In the genomic region with DNA sequence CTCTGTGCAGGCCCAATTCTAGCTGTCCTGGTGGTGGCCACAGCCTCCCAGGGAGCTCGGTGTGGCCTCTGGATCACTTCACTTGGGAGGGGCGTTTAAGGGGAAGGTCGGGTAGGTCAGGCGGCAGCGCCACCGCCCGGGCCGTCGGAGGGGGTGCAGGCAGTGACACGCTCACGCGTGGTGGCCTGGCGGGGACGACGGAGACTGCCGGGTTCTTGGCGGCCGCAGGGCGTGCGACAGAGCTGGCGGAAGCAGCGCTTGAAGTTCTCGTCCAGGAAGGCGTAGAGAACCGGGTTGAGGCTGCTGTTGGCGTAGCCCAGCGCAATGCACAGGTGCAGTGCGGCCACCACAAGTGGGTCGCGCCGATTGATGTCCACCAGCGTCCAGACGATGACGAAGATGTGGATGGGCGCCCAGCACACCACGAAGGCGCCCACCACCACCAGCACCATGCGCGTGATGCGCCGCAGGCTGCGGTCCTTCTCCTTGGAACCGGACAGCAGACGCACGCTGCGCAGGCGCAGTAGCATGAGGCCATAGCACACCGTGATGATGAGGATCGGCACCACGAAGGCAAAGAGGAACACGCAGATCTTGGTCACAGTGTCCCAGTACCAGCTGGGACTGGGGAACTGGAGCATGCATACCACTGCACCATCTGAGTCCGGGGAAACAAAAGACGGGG, we compare ENCODE assay signal across 9 mouse cellular contexts. TPM values are rescaled to one million over a fixed set of nuclear protein-coding genes. Genes with fewer than 3 reads are reported as not detected.
DNase-seq lines count a peak whose midpoint lies in the region; ATAC-seq and TF ChIP-seq lines count a peak whose summit lies in the region.
"Had no signal": no experiment of that assay in that cellular context is flagged by ENCODE, and none has a peak within 500 bp of the region (broad histone marks: within the 10 kb centered on the region; RNA-seq: fewer than 3 reads in every experiment).

No protein-coding gene starts in this region.

- H3K4me1 ChIP-seq in intestine, postnatal 0 days (replicated peaks; ENCODE audit: control insufficient read depth, insufficient read depth, low read length) = no peaks in the 10 kb centered on the region
- peaks cover 16% of the 10 kb centered on the region for H3K4me1 ChIP-seq in midbrain, embryonic 13.5 days (replicated peaks)

- H3K4me3 ChIP-seq in intestine, postnatal 0 days (ENCODE audit: low read depth, low read length) = peak overlapping the region; percentile 13; the same call in 1 of the 2 replicates
- H3K4me3 ChIP-seq in midbrain, embryonic 13.5 days (replicated peaks) = peak overlapping the region; percentile 33
- H3K4me3 ChIP-seq: erythroblast, embryonic 14.5 days had no signal

- no peaks in the 10 kb centered on the region for H3K36me3 ChIP-seq in intestine, postnatal 0 days (ENCODE audit: control insufficient read depth, insufficient read depth)
- H3K36me3 ChIP-seq in midbrain, embryonic 13.5 days = no peaks in the 10 kb centered on the region

- H3K9ac ChIP-seq in intestine, postnatal 0 days (ENCODE audit: low read depth, low read length) = no peak overlapping the region
- 0 out of 2 replicates have a peak overlapping the region, but pooled peaks have one; percentile 16 for H3K9ac ChIP-seq in midbrain, embryonic 13.5 days (replicated peaks)

- no peaks in the 10 kb centered on the region for H3K9me3 ChIP-seq in intestine, postnatal 0 days (ENCODE audit: control insufficient read depth)
- no peaks in the 10 kb centered on the region for H3K9me3 ChIP-seq in midbrain, embryonic 13.5 days

- peak; percentile 29; the same call in 1 of the 2 replicates for ATAC-seq in intestine, postnatal 0 days
- 0 out of 2 replicates have a peak, but pooled peaks have one; percentile 45 for ATAC-seq in midbrain, embryonic 13.5 days
- no peak for ATAC-seq in monocyte, adult 5-6 weeks (replicated peaks; ENCODE audit: insufficient number of reproducible peaks, low FRiP score, low TSS enrichment, poor library complexity, severe bottlenecking)

- 38% methylated on average over 53 of the region's 53 CpGs for whole genome bisulfite sequencing in intestine, postnatal 0 days
- 45% methylated on average over 53 of the region's 53 CpGs for WGBS in midbrain, embryonic 13.5 days

- H3K4me2 ChIP-seq in intestine, postnatal 0 days (replicated peaks; ENCODE audit: low read depth) = peak overlapping the region; percentile 62
- peak overlapping the region; percentile 52 for H3K4me2 ChIP-seq in midbrain, embryonic 13.5 days (replicated peaks)

- no peaks in the 10 kb centered on the region for H3K27me3 ChIP-seq in intestine, postnatal 0 days (replicated peaks; ENCODE audit: control insufficient read depth, insufficient read depth, low read length)
- peaks cover 24% of the 10 kb centered on the region for H3K27me3 ChIP-seq in midbrain, embryonic 13.5 days

- no peak overlapping the region for H3K27ac ChIP-seq in intestine, postnatal 0 days (ENCODE audit: low read depth, low read length)
- no peak overlapping the region for H3K27ac ChIP-seq in midbrain, embryonic 13.5 days

- TF ChIP-seq CTCF in intestine, postnatal 0 days (IDR thresholded peaks at IDR 0.05; ENCODE audit: low read depth) = peak; percentile 55

- peak; percentile 11 for DNase-seq in cerebellum, adult 8-10 months
- DNase-seq in cerebellum, adult 9-11 months = no peak
- DNase-seq in thymus, postnatal 4 days = peak; percentile 47
- DNase-seq in thymus, postnatal 0 days (ENCODE audit: low spot score) = no peak
- no peak for DNase-seq in frontal cortex, postnatal 36 days (ENCODE audit: low spot score in 2 of 2)

RNA-seq across cellular contexts. Expression of gene Oprd1, which starts 30.7 kb away (rescaled TPM):
- 0.08 and 0.22 TPM in 2 replicates for polyA plus RNA-seq in thymus, postnatal 0 days (2015; fragmentation: Nextera tagmentation; extraction: Ambion mirVana)
- 0.24 and 0.29 TPM in 2 replicates for polyA plus RNA-seq in intestine, postnatal 0 days (2015; fragmentation: Nextera tagmentation; extraction: Ambion mirVana)
- 0.09 and 0.24 TPM in 2 replicates for polyA plus RNA-seq in midbrain, embryonic 13.5 days (2015; fragmentation: Nextera tagmentation; extraction: Ambion mirVana)
- total RNA-seq in monocyte, adult 5-6 weeks (2017) = not detected in 3 replicates
- polyA plus RNA-seq: erythroblast, embryonic 14.5 days had no signal

RNA-seq across cellular contexts. Expression of gene Epb41, which starts 38.4 kb away (rescaled TPM):
- 47.5 and 52.0 TPM in 2 replicates for polyA plus RNA-seq in thymus, postnatal 0 days (2015; fragmentation: Nextera tagmentation; extraction: Ambion mirVana)
- 22.2 TPM in 2 replicates for polyA plus RNA-seq in intestine, postnatal 0 days (2015; fragmentation: Nextera tagmentation; extraction: Ambion mirVana)
- polyA plus RNA-seq in midbrain, embryonic 13.5 days (2015; fragmentation: Nextera tagmentation; extraction: Ambion mirVana) = 120 and 122 TPM in 2 replicates
- total RNA-seq in monocyte, adult 5-6 weeks (2017) = 92.6 to 112 TPM (median 98.1 TPM) in 3 replicates

RNA-seq across cellular contexts. Expression of gene Gm10300, which starts 39.1 kb away (rescaled TPM):
- 0.05 and 0.08 TPM in 2 replicates for polyA plus RNA-seq in thymus, postnatal 0 days (2015; fragmentation: Nextera tagmentation; extraction: Ambion mirVana)
- 0.08 and 0.09 TPM in 2 replicates for polyA plus RNA-seq in intestine, postnatal 0 days (2015; fragmentation: Nextera tagmentation; extraction: Ambion mirVana)
- polyA plus RNA-seq in midbrain, embryonic 13.5 days (2015; fragmentation: Nextera tagmentation; extraction: Ambion mirVana) = not detected in 2 replicates
- total RNA-seq in monocyte, adult 5-6 weeks (2017) = 0.19 to 2.2 TPM (median 0.85 TPM) in 3 replicates

Comparison
In these comparisons a context has a peak if more than half of its experiments do, and no peak if none do; other contexts are left out.
1. DNase-seq: peak in cerebellum, adult 8-10 months (single experiment) and thymus, postnatal 4 days (single experiment); none in cerebellum, adult 9-11 months (single experiment), thymus, postnatal 0 days (single experiment) and frontal cortex, postnatal 36 days (0 of 2).